Mouse (Mus musculus) embryonic facial prominence, embryonic 12.5 days (tissue): ENCODE results near the gene Olfr605. TPM values are rescaled to one million over a fixed set of nuclear protein-coding genes. Genes with fewer than 3 reads are reported as not detected.
"Not testable (repeated sequence)": the region's sequence is repeated elsewhere in the genome, so short reads cannot be mapped to it uniquely, and the experiment has no call there.

Source experiments
- ATAC-seq: fragments of 200-750 bp; cut with Nextera tagmentation; 2 replicates; pipeline ENCODE4 v1.8.0; 2017; ENCODE audit not compliant: insufficient number of reproducible peaks, insufficient read depth, low FRiP score, low TSS enrichment
- H3K27ac ChIP-seq: fragments of 300-500 bp; sonication (generic); 2 replicates; pipeline ENCODE4 v1.5.1; 2016; ENCODE audit warnings: mild to moderate bottlenecking
- H3K27me3 ChIP-seq: fragments of 300-500 bp; sonication (generic); 2 replicates; pipeline ENCODE4 v1.6.1; 2016; ENCODE audit warnings: mild to moderate bottlenecking, moderate library complexity
- H3K36me3 ChIP-seq: fragments of 300-500 bp; sonication (generic); 2 replicates; pipeline ENCODE4 v1.6.1; 2016; ENCODE audit warnings: mild to moderate bottlenecking
- H3K4me1 ChIP-seq: fragments of 300-500 bp; sonication (generic); 2 replicates; pipeline ENCODE4 v1.6.1; 2016
- H3K4me2 ChIP-seq: fragments of 300-500 bp; sonication (generic); replicated peaks from 2 replicates; pipeline ENCODE4 v1.6.1; 2016; ENCODE audit warnings: mild to moderate bottlenecking, moderate library complexity
- H3K4me3 ChIP-seq: fragments of 300-500 bp; sonication (generic); 2 replicates; pipeline ENCODE4 v1.5.1; 2016; ENCODE audit warnings: mild to moderate bottlenecking
- H3K9ac ChIP-seq: fragments of 300-500 bp; sonication (generic); 2 replicates; pipeline ENCODE4 v1.6.1; 2016; ENCODE audit warnings: mild to moderate bottlenecking, moderate library complexity
- H3K9me3 ChIP-seq: fragments of 300-500 bp; sonication (generic); 2 replicates; pipeline ENCODE4 v1.6.1; 2016; ENCODE audit warnings: mild to moderate bottlenecking, moderate library complexity
- WGBS: fragments of 180-500 bp; shearing (Covaris S2); methylation state at CpG from one replicate; pipeline ENCODE4 v1.1.7; 2016; 5-methylcytosine and 5-hydroxymethylcytosine counted together
- microRNA-seq: library from miRNA; unstranded; fragments of <30 nt; microRNA quantifications from one replicate; pipeline ENCODE4, GENCODE M21; 2017
- polyA plus RNA-seq: library from polyadenylated mRNA; unstranded; fragments of >200 nt; fragmentation: Nextera tagmentation; extraction: Ambion mirVana; gene quantifications from 2 replicates; pipeline ENCODE4 v1.2.1, GENCODE M21; 2016

The Olfr605 gene
- polyA plus RNA-seq, result not detected in 2 replicates

DNA sequence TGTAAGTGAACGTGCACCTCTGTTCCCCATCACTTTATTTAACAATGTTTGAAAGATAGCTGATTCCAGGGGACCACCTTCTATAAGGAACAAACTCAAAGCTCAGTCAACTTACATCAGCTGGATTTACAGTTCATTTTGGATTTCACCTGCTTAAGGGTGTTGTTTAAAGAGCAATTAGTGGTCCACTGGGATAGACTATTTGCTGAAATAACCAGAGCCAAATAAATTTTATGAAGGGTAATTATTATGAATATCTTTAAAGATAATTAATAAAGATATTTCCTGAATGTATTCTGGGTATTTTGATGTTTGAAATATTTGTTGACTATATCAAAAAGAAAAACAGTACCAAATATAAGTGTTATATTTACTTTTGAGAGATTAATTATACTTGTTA lies at the start of gene Olfr605:
Gene Olfr605, minus strand, starts transcription at position 101 of the 400 bp plus-strand sequence.
- no peaks in the 10 kb centered on the region for H3K27me3 ChIP-seq
- no peak for ATAC-seq
- no peak within 1 kb of the TSS for H3K4me3 ChIP-seq
- H3K9ac ChIP-seq, result no peak within 1 kb of the TSS
- no peak within 1 kb of the TSS for H3K27ac ChIP-seq
- H3K4me2 ChIP-seq, result no peak within 1 kb of the TSS
- no peaks in the 10 kb centered on the region for H3K36me3 ChIP-seq
- no peaks in the 10 kb centered on the region for H3K9me3 ChIP-seq
- 93% methylated on average over 1 of the region's 1 CpGs for WGBS
- H3K4me1 ChIP-seq, result no peaks in the 10 kb centered on the region

GRCm38 (mm10) chr7:103477106-103477505 lies 31.9 kb upstream of the Olfr605 start:
- 87% methylated on average over 9 of the region's 9 CpGs for WGBS
- H3K4me2 ChIP-seq, result not testable (repeated sequence)

DNA sequence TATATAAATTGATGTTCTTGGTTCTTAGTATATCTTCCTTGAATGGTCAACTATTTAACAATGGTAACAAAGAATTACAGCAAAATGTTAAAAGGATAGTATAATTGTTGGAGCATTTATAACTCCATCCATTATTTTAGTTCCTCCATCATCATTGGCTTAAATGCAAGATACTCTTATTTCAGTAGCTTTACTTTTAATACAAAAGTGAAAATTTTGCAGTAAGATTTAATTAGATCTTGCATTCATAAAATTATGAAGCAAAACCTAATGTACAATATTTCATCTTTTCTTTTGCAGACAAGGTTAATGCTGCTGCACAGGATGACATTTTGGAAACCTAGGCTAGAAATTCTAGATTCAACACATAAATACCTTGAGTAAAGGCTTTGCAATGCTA lies 24.3 kb upstream of the Olfr605 start, which contains the start of gene Olfr608:
Gene Olfr608, plus strand, starts transcription at position 301 of the 400 bp plus-strand sequence.
- ATAC-seq, result no peak
- Histone ChIP-seq H3K27ac (no peak within 1 kb of the TSS), H3K27me3 (no peaks in the 10 kb centered on the region), H3K9ac (no peak within 1 kb of the TSS), H3K4me2 (no peak within 1 kb of the TSS), H3K4me3 (no peak within 1 kb of the TSS), H3K9me3 (no peaks in the 10 kb centered on the region), H3K4me1 (no peaks in the 10 kb centered on the region), H3K36me3 (no peaks in the 10 kb centered on the region)

More at GRCm38 (mm10) chr7:103477106-103477505, 31.9 kb upstream of the Olfr605 start:
- not testable (repeated sequence) for H3K9me3 ChIP-seq, H3K27ac ChIP-seq, H3K4me1 ChIP-seq, H3K27me3 ChIP-seq, H3K9ac ChIP-seq, H3K4me3 ChIP-seq, H3K36me3 ChIP-seq, ATAC-seq

GRCm38 (mm10) chr7:103460590-103460989 lies 15.4 kb upstream of the Olfr605 start:
- Histone ChIP-seq H3K9me3 (no peaks in the 10 kb centered on the region), H3K4me3 (no peak overlapping the region), H3K4me2 (no peak overlapping the region), H3K27me3 (no peaks in the 10 kb centered on the region), H3K9ac (no peak overlapping the region), H3K36me3 (no peaks in the 10 kb centered on the region), H3K4me1 (no peaks in the 10 kb centered on the region), H3K27ac (no peak overlapping the region)
- ATAC-seq, result no peak
- 88% methylated on average over 5 of the region's 5 CpGs for WGBS

DNA sequence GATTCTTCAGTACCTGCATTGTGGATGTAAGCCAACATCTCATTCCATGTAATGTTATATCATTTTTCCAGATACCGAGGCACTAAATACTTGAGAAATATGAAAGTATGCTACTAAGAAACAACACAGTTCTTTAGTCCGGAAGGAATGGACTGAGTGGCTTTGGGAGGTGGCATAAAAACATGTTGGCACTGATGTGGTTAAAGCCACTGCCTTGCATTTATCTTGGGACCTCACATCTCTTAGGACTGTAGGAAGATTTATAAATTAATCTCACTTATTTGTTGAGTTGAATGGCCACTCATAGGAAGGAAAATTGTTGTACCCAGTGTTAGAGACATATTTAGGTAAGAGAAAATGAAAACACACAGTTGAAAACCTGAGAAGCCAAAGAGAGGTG lies 3.5 kb upstream of the Olfr605 start, which contains the start of gene Olfr606:
Gene Olfr606, plus strand, starts transcription at position 301 of the 400 bp plus-strand sequence.
- 84% methylated on average over 2 of the region's 2 CpGs for WGBS
- Histone ChIP-seq H3K36me3 (no peaks in the 10 kb centered on the region), H3K4me2 (no peak within 1 kb of the TSS), H3K27me3 (no peaks in the 10 kb centered on the region), H3K9ac (no peak within 1 kb of the TSS), H3K4me1 (no peaks in the 10 kb centered on the region), H3K4me3 (no peak within 1 kb of the TSS), H3K27ac (no peak within 1 kb of the TSS), H3K9me3 (no peaks in the 10 kb centered on the region)
- no peak for ATAC-seq

- H3K4me2 ChIP-seq, H3K9ac ChIP-seq, H3K4me3 ChIP-seq, ATAC-seq, H3K4me1 ChIP-seq, H3K27me3 ChIP-seq, H3K9me3 ChIP-seq, H3K36me3 ChIP-seq, H3K27ac ChIP-seq: not testable (repeated sequence)
- 40% methylated on average over 1 of the region's 1 CpGs for WGBS
Measured at GRCm38 (mm10) chr7:103414772-103415171, 30.5 kb downstream of the Olfr605 start, which contains the start of gene Usp17lc. Gene Usp17lc (plus strand): TSS chr7:103415072.

DNA sequence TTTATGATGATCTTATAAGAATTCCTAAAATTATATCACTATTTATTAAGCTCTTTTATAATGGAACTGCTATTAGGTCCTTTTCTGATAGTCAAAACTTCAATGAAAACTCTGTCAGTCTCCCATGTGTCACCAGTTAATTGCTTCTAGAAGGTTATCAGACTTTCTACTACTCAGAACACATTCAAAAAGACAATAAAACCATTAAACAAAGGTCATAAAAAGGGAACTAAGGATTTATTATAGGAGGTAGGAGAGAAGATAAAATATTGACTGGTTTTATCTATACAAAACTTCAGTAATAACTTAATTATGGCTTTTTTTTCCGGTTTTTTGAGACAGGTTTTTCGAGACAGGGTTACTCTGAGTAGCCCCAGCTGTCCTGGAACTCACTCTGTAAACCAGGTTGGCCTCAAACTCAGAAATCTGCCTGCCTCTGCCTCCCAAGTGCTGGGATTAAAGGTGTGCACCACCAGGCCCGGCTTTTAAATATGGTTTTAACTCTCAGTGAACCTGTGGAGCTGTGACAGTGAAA lies 38.7 kb downstream of the Olfr605 start:
- WGBS, result 80% methylated on average over 3 of the region's 3 CpGs
- H3K4me3 ChIP-seq, H3K27ac ChIP-seq, ATAC-seq, H3K9ac ChIP-seq, H3K4me1 ChIP-seq, H3K4me2 ChIP-seq, H3K9me3 ChIP-seq, H3K27me3 ChIP-seq, H3K36me3 ChIP-seq: not testable (repeated sequence)

DNA sequence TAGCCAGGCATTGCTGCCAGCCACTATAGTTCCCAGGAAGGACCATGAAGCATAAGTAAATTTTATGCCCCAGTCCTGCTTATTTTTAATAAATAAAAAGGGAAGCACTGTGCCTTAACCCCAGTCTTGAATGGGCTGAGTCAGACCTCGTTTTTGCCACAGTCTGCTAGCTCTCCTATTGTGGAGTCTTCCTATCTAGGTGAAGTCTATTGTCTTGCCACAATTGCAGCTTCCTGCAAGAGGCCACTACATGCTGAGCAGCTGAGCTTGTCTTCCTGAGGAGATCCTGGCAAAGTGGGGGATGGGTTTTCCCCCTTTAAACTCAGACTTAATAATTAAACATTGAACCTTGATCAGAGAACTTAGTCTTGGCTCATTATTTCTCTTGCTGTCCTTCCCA lies 46.3 kb downstream of the Olfr605 start:
- 9% methylated on average over 1 of the region's 1 CpGs for WGBS
- no peaks in the 10 kb centered on the region for H3K4me1 ChIP-seq
- ATAC-seq, result no peak
- H3K27ac ChIP-seq, result no peak overlapping the region
- H3K9me3 ChIP-seq, result no peaks in the 10 kb centered on the region
- no peak overlapping the region for H3K9ac ChIP-seq
- no peak overlapping the region for H3K4me3 ChIP-seq
- no peak overlapping the region for H3K4me2 ChIP-seq
- H3K36me3 ChIP-seq, result no peaks in the 10 kb centered on the region
- no peaks in the 10 kb centered on the region for H3K27me3 ChIP-seq

- Histone ChIP-seq H3K4me1 (no peaks in the 10 kb centered on the region), H3K4me3 (no peak overlapping the region), H3K36me3 (no peaks in the 10 kb centered on the region), H3K9ac (no peak overlapping the region), H3K4me2 (no peak overlapping the region), H3K27me3 (no peaks in the 10 kb centered on the region), H3K27ac (no peak overlapping the region), H3K9me3 (no peaks in the 10 kb centered on the region)
- ATAC-seq, result no peak
Measured at GRCm38 (mm10) chr7:103397758-103398157, 47.5 kb downstream of the Olfr605 start.

Small RNAs within 50 kb of the gene (microRNA-seq; reads per million reads assigned to microRNA genes)
- not detected for gene Gm25774

Other genes with a start within 250 kb of the Olfr605 start
- gene Olfr593, start 233.6 kb downstream of the Olfr605 start, polyA plus RNA-seq, result not detected in 2 replicates
- not detected in 2 replicates for gene Olfr594, start 228.4 kb downstream of the Olfr605 start, polyA plus RNA-seq
- not detected in 2 replicates for gene Usp17ld, start 192.9 kb downstream of the Olfr605 start, polyA plus RNA-seq
- gene Olfr596, start 139.8 kb downstream of the Olfr605 start, polyA plus RNA-seq, result not detected in 2 replicates
- gene Olfr597, start 129.1 kb downstream of the Olfr605 start, polyA plus RNA-seq, result not detected in 2 replicates
- gene Olfr598, start 121.9 kb downstream of the Olfr605 start, polyA plus RNA-seq, result not detected in 2 replicates
- not detected in 2 replicates for gene Olfr599, start 109.5 kb downstream of the Olfr605 start, polyA plus RNA-seq
- not detected in 2 replicates for gene Olfr600, start 95.8 kb downstream of the Olfr605 start, polyA plus RNA-seq
- gene Olfr601, start 82.8 kb downstream of the Olfr605 start, polyA plus RNA-seq, result not detected in 2 replicates
- gene Olfr603, start 59.3 kb downstream of the Olfr605 start, polyA plus RNA-seq, result not detected in 2 replicates
- gene Usp17lc, start 30.4 kb downstream of the Olfr605 start, polyA plus RNA-seq, result not detected in 2 replicates
- gene Olfr606, start 3.6 kb upstream of the Olfr605 start, polyA plus RNA-seq, result not detected in 2 replicates
- not detected in 2 replicates for gene Olfr607, start 18.7 kb upstream of the Olfr605 start, polyA plus RNA-seq
- gene Olfr608, start 24.4 kb upstream of the Olfr605 start, polyA plus RNA-seq, result not detected in 2 replicates
- not detected in 2 replicates for gene Olfr609, start 52.6 kb upstream of the Olfr605 start, polyA plus RNA-seq
- gene Olfr610, start 66.7 kb upstream of the Olfr605 start, polyA plus RNA-seq, result not detected in 2 replicates
- gene Olfr611, start 75.4 kb upstream of the Olfr605 start, polyA plus RNA-seq, result not detected in 2 replicates
- gene Olfr612, start 97.3 kb upstream of the Olfr605 start, polyA plus RNA-seq, result not detected in 2 replicates
- not detected in 2 replicates for gene Olfr613, start 102.6 kb upstream of the Olfr605 start, polyA plus RNA-seq
- gene Olfr615, start 110.6 kb upstream of the Olfr605 start, polyA plus RNA-seq, result not detected in 2 replicates
- gene Olfr616, start 123.7 kb upstream of the Olfr605 start, polyA plus RNA-seq, result not detected in 2 replicates
- 0.15 TPM in 1 of 2 replicates, not detected in the other for gene Olfr617, start 127.6 kb upstream of the Olfr605 start, polyA plus RNA-seq
- gene Olfr618, start 144.7 kb upstream of the Olfr605 start, polyA plus RNA-seq, result not detected in 2 replicates
- gene Olfr619, start 155.1 kb upstream of the Olfr605 start, polyA plus RNA-seq, result not detected in 2 replicates
- gene Olfr620, start 167.1 kb upstream of the Olfr605 start, polyA plus RNA-seq, result not detected in 2 replicates
- gene Olfr622, start 197.3 kb upstream of the Olfr605 start, polyA plus RNA-seq, result not detected in 2 replicates
- not detected in 2 replicates for gene Olfr623, start 218.3 kb upstream of the Olfr605 start, polyA plus RNA-seq
- gene Olfr624, start 225.8 kb upstream of the Olfr605 start, polyA plus RNA-seq, result 0.04 and 0.10 TPM in 2 replicates
- gene Olfr625-ps1, start 237.3 kb upstream of the Olfr605 start, polyA plus RNA-seq, result not detected in 2 replicates